Mouse (Mus musculus) neural tube, embryonic 15.5 days (tissue): Measurements from ENCODE around the gene Myo1d. TPM values are rescaled to one million over a fixed set of nuclear protein-coding genes. Genes with fewer than 3 reads are reported as not detected.

ENCODE experiments used
- ATAC-seq: fragments of 200-750 bp; cut with Nextera tagmentation; 2 replicates; pipeline ENCODE4 v1.8.0; 2017; ENCODE audit warnings: mild to moderate bottlenecking, moderate TSS enrichment, moderate library complexity; ENCODE audit not compliant: low FRiP score
- H3K27ac ChIP-seq: fragments of 300-500 bp; sonication (generic); replicated peaks from 2 replicates; pipeline ENCODE4 v1.5.1; 2015; ENCODE audit warnings: mild to moderate bottlenecking, inconsistent platforms
- H3K27me3 ChIP-seq: fragments of 300-500 bp; sonication (generic); replicated peaks from 2 replicates; pipeline ENCODE4 v1.6.1; 2015; ENCODE audit warnings: inconsistent platforms
- H3K36me3 ChIP-seq: fragments of 300-500 bp; sonication (generic); 2 replicates; pipeline ENCODE4 v1.6.1; 2015; ENCODE audit warnings: inconsistent platforms
- H3K4me1 ChIP-seq: fragments of 300-500 bp; sonication (generic); 2 replicates; pipeline ENCODE4 v1.6.1; 2015; ENCODE audit warnings: inconsistent platforms
- H3K4me2 ChIP-seq: fragments of 300-500 bp; sonication (generic); 2 replicates; pipeline ENCODE4 v1.6.1; 2015; ENCODE audit warnings: inconsistent platforms, mild to moderate bottlenecking, moderate library complexity
- H3K4me3 ChIP-seq: fragments of 300-500 bp; sonication (generic); replicated peaks from 2 replicates; pipeline ENCODE4 v1.5.1; 2015; ENCODE audit warnings: mild to moderate bottlenecking, inconsistent platforms
- H3K9ac ChIP-seq: fragments of 300-500 bp; sonication (generic); replicated peaks from 2 replicates; pipeline ENCODE4 v1.6.1; 2015; ENCODE audit warnings: mild to moderate bottlenecking, inconsistent platforms
- H3K9me3 ChIP-seq: fragments of 300-500 bp; sonication (generic); replicated peaks from 2 replicates; pipeline ENCODE4 v1.6.1; 2016; ENCODE audit warnings: inconsistent platforms
- WGBS: fragments of 180-500 bp; shearing (Covaris S2); methylation state at CpG from one replicate; pipeline ENCODE4 v1.1.7; 2015; ENCODE audit warnings: mixed read lengths; 5-methylcytosine and 5-hydroxymethylcytosine counted together
- polyA plus RNA-seq: library from polyadenylated mRNA; unstranded; fragments of >200 nt; fragmentation: Nextera tagmentation; extraction: Ambion mirVana; gene quantifications from 2 replicates; pipeline ENCODE4 v1.2.1, GENCODE M21; 2015

Gene Myo1d
- polyA plus RNA-seq, 1 experiment from 2014 or later: 2.6 TPM

- no peak for ATAC-seq
- Histone ChIP-seq H3K9me3 (no peaks in the 10 kb centered on the region), H3K36me3 (no peaks in the 10 kb centered on the region), H3K9ac (no peak overlapping the region), H3K27ac (no peak overlapping the region), H3K4me1 (no peaks in the 10 kb centered on the region), H3K27me3 (no peaks in the 10 kb centered on the region), H3K4me3 (no peak overlapping the region), H3K4me2 (no peak overlapping the region)
- WGBS: 88% methylated on average over 2 of the region's 2 CpGs
Measured at GRCm38 (mm10) chr11:80715115-80715514, 64.7 kb downstream of the Myo1d start.

DNA sequence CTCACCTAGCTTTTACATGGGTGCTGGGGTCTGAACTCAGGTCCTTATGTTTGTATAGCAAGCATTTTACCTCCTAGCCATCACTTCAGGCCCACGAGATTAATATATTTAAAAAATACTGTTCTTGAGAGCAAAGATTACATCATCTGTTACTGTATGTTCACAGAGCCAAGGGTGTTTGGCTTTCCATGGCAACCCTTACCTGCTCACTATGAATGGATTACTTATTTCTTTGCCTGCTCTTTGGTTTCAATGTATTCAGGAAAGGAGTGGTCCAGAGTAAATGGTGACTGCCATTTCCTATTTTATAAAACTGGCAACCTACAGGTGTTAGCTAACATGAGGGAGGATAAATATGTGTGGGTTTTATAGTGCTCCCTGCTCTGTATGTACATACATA is 66.1 kb downstream of the Myo1d start:
- H3K27ac ChIP-seq: no peak overlapping the region
- no peak overlapping the region for H3K4me3 ChIP-seq
- no peaks in the 10 kb centered on the region for H3K27me3 ChIP-seq
- H3K36me3 ChIP-seq: no peaks in the 10 kb centered on the region
- WGBS: 81% methylated on average over 1 of the region's 1 CpGs
- ATAC-seq: no peak
- no peak overlapping the region for H3K4me2 ChIP-seq
- no peak overlapping the region for H3K9ac ChIP-seq
- no peaks in the 10 kb centered on the region for H3K4me1 ChIP-seq
- no peaks in the 10 kb centered on the region for H3K9me3 ChIP-seq

DNA sequence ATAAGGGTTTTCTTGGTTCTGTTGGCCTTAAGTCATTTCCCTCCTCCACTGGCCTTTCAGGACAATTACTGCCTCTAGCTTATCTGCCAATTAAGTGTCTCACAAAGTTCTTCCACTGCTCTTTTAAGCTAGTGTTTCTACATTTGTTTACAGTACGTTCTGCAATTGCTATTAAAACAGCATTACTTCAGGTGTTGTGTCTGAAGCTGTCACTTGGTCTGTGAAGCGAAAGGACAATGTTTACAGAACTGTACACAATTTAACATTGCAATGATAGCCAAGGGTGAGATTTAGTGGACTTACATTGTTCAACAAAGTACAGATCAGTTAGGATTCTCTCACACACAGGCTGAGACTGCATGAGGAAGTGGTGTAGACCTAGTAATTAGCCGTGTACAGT is 67.6 kb downstream of the Myo1d start:
- ATAC-seq: no peak
- H3K9me3 ChIP-seq: no peaks in the 10 kb centered on the region
- 77% methylated on average over 3 of the region's 3 CpGs for WGBS
- no peaks in the 10 kb centered on the region for H3K4me1 ChIP-seq
- no peaks in the 10 kb centered on the region for H3K36me3 ChIP-seq
- no peak overlapping the region for H3K4me3 ChIP-seq
- no peaks in the 10 kb centered on the region for H3K27me3 ChIP-seq
- no peak overlapping the region for H3K4me2 ChIP-seq
- no peak overlapping the region for H3K9ac ChIP-seq
- H3K27ac ChIP-seq: no peak overlapping the region

DNA sequence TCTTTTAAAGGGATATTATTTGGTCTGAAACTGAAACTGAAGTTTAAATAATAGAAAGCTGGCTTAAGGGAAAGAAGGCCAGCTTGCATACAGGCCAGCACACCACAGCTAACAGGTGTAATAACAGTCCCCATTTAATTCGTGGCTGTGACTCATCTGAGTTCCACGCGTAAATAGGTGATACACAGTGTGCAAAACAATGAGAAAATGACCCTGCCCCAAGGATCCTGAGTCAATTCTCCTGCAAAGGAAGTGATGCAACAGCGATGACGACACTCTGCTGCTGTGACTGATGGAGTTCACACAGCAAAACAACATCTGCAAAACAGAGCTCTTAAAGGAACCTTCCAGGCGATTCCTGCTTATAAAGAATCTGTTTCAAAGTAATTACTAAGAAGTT is 68.5 kb downstream of the Myo1d start:
- Histone ChIP-seq H3K4me2 (no peak overlapping the region), H3K9ac (no peak overlapping the region), H3K4me3 (no peak overlapping the region), H3K27me3 (no peaks in the 10 kb centered on the region), H3K36me3 (no peaks in the 10 kb centered on the region), H3K9me3 (no peaks in the 10 kb centered on the region), H3K27ac (no peak overlapping the region), H3K4me1 (no peaks in the 10 kb centered on the region)
- no peak for ATAC-seq
- 72% methylated on average over 6 of the region's 6 CpGs for WGBS

GRCm38 (mm10) chr11:80700611-80701010 is 79.2 kb downstream of the Myo1d start:
- Histone ChIP-seq H3K9me3 (no peaks in the 10 kb centered on the region), H3K27me3 (0 out of 2 replicates have a peak, but pooled peaks cover 4% of the 10 kb centered on the region), H3K4me1 (no peaks in the 10 kb centered on the region), H3K4me3 (no peak overlapping the region), H3K36me3 (no peaks in the 10 kb centered on the region), H3K9ac (no peak overlapping the region), H3K27ac (no peak overlapping the region), H3K4me2 (no peak overlapping the region)
- WGBS: 84% methylated on average over 4 of the region's 4 CpGs
- no peak for ATAC-seq

DNA sequence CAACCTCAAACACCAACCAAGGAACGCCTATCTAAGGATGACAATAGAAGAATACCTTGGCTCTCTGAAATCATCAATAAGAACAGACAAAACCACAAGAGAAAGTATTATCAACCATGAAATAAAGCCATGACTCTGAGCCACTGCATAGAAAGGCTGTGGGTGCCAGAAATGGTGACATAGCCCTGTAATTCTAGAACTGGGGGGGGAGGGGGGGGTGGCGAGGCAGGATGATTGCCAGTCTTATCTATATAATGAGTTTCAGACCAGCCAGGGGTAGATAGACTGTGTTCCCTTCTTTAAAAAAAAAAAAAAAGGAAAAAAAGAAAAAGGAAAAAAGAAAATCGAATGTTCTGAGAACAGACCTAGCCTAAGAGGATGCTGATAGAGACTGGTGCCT is 81.1 kb downstream of the Myo1d start:
- no peaks in the 10 kb centered on the region for H3K9me3 ChIP-seq
- H3K27me3 ChIP-seq: 0 out of 2 replicates have a peak, but pooled peaks cover 6% of the 10 kb centered on the region
- H3K9ac ChIP-seq: no peak overlapping the region
- H3K4me2 ChIP-seq: no peak overlapping the region
- no peak for ATAC-seq
- H3K4me3 ChIP-seq: no peak overlapping the region
- WGBS: 84% methylated on average over 3 of the region's 3 CpGs
- no peak overlapping the region for H3K27ac ChIP-seq
- no peaks in the 10 kb centered on the region for H3K36me3 ChIP-seq
- H3K4me1 ChIP-seq: no peaks in the 10 kb centered on the region

- H3K27me3 ChIP-seq: 0 out of 2 replicates have a peak, but pooled peaks cover 4% of the 10 kb centered on the region
- H3K27ac ChIP-seq: no peak overlapping the region
- ATAC-seq: no peak
- WGBS: 8% methylated on average over 4 of the region's 4 CpGs
- H3K4me2 ChIP-seq: no peak overlapping the region
- no peak overlapping the region for H3K4me3 ChIP-seq
- H3K9me3 ChIP-seq: no peaks in the 10 kb centered on the region
- no peaks in the 10 kb centered on the region for H3K36me3 ChIP-seq
- no peak overlapping the region for H3K9ac ChIP-seq
- no peaks in the 10 kb centered on the region for H3K4me1 ChIP-seq
Measured at GRCm38 (mm10) chr11:80696350-80696749, 83.5 kb downstream of the Myo1d start.

GRCm38 (mm10) chr11:80684603-80685002 is 95.2 kb downstream of the Myo1d start:
- H3K27me3 ChIP-seq: no peaks in the 10 kb centered on the region
- no peaks in the 10 kb centered on the region for H3K36me3 ChIP-seq
- H3K9me3 ChIP-seq: no peaks in the 10 kb centered on the region
- H3K4me1 ChIP-seq: no peaks in the 10 kb centered on the region
- H3K4me2 ChIP-seq: no peak overlapping the region
- no peak overlapping the region for H3K27ac ChIP-seq
- ATAC-seq: no peak
- H3K4me3 ChIP-seq: no peak overlapping the region
- H3K9ac ChIP-seq: no peak overlapping the region
- WGBS: 84% methylated on average over 5 of the region's 5 CpGs

GRCm38 (mm10) chr11:80682745-80683144 is 97.1 kb downstream of the Myo1d start:
- Histone ChIP-seq H3K36me3 (no peaks in the 10 kb centered on the region), H3K9ac (no peak overlapping the region), H3K9me3 (no peaks in the 10 kb centered on the region), H3K27ac (no peak overlapping the region), H3K4me1 (no peaks in the 10 kb centered on the region), H3K4me2 (no peak overlapping the region), H3K4me3 (no peak overlapping the region), H3K27me3 (no peaks in the 10 kb centered on the region)
- no peak for ATAC-seq
- 74% methylated on average over 3 of the region's 3 CpGs for WGBS

- Histone ChIP-seq H3K4me2 (no peak overlapping the region), H3K4me3 (no peak overlapping the region), H3K9me3 (no peaks in the 10 kb centered on the region), H3K27me3 (no peaks in the 10 kb centered on the region), H3K4me1 (peaks cover 8% of the 10 kb centered on the region; the same call in 1 of the 2 replicates), H3K9ac (no peak overlapping the region), H3K36me3 (no peaks in the 10 kb centered on the region), H3K27ac (no peak overlapping the region)
- 56% methylated on average over 7 of the region's 7 CpGs for WGBS
- no peak for ATAC-seq
Measured at GRCm38 (mm10) chr11:80673013-80673412, 106.8 kb downstream of the Myo1d start.

DNA sequence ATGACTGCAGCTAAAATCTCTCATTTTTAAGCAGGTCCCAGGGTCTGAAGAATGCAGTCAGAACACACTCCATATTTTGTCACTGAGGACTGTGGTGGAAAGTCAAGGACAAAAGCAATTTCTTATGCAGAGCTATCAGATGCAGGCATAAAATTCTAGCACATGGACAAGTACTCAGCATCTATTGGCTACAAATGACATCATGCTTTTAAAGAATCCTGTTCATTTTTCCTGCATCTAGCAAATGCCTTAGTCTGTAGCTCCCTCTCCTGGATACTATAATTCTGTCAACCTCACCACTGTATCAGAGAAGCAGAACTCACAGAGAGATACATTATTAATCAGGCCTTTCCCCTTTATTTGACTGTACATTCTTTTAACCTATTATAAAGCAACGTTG is 109.4 kb downstream of the Myo1d start:
- WGBS: 31% methylated on average over 1 of the region's 1 CpGs

GRCm38 (mm10) chr11:80669934-80670333 is 109.9 kb downstream of the Myo1d start:
- peak overlapping the region; percentile 22 for H3K4me2 ChIP-seq
- 47% methylated on average over 4 of the region's 4 CpGs for WGBS
- no peak overlapping the region; the same call in 1 of the 2 replicates for H3K9ac ChIP-seq
- peaks cover 8% of the 10 kb centered on the region; the same call in 1 of the 2 replicates for H3K4me1 ChIP-seq
- H3K27ac ChIP-seq: peak overlapping the region; percentile 75
- H3K36me3 ChIP-seq: no peaks in the 10 kb centered on the region
- no peak overlapping the region for H3K4me3 ChIP-seq
- peak; percentile 62; the same call in 1 of the 2 replicates for ATAC-seq
- H3K27me3 ChIP-seq: no peaks in the 10 kb centered on the region
- H3K9me3 ChIP-seq: no peaks in the 10 kb centered on the region

More for the DNA sequence above, 109.4 kb downstream of the Myo1d start:
- Histone ChIP-seq H3K9ac (no peak overlapping the region; the same call in 1 of the 2 replicates), H3K4me1 (peaks cover 8% of the 10 kb centered on the region; the same call in 1 of the 2 replicates), H3K27me3 (no peaks in the 10 kb centered on the region), H3K4me2 (peak overlapping the region; percentile 22), H3K36me3 (no peaks in the 10 kb centered on the region), H3K4me3 (no peak overlapping the region), H3K9me3 (no peaks in the 10 kb centered on the region), H3K27ac (peak overlapping the region; percentile 75)
- peak; percentile 93 for ATAC-seq

- no peaks in the 10 kb centered on the region for H3K36me3 ChIP-seq
- 93% methylated on average over 8 of the region's 8 CpGs for WGBS
Measured at GRCm38 (mm10) chr11:80666211-80666610, 113.6 kb downstream of the Myo1d start.

More at GRCm38 (mm10) chr11:80666211-80666610, 113.6 kb downstream of the Myo1d start:
- no peak overlapping the region for H3K4me2 ChIP-seq
- H3K9ac ChIP-seq: no peak overlapping the region
- no peaks in the 10 kb centered on the region for H3K27me3 ChIP-seq
- H3K9me3 ChIP-seq: no peaks in the 10 kb centered on the region
- H3K27ac ChIP-seq: no peak overlapping the region
- ATAC-seq: no peak
- no peak overlapping the region for H3K4me3 ChIP-seq
- peaks cover 8% of the 10 kb centered on the region; the same call in 1 of the 2 replicates for H3K4me1 ChIP-seq
